Mouse (Mus musculus): ENCODE data around the gene Mansc4. TPM values are rescaled to one million over a fixed set of nuclear protein-coding genes. Genes with fewer than 3 reads are reported as not detected.

The Mansc4 gene
- polyA plus RNA-seq, 1 experiment from 2014 or later, result 0.53 TPM

DNA sequence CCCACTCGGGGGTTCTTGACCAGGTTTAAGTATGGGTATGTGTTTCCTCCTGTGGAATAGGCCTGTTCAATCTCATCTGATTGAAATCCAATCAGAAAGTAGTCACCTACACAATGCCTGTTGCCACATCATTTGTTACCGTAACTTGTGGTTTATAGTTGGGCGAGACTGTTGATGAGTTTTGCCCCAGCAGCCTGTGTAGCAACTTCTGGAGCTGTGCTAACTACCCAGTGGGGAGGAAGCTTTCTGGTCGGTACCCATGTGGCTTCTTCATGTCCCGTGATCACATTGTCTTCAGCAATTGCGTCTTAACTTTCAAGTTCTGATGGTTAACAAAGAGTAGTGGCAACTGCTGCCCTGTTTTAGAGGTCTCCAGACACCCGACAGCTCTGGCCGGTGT is 35.2 kb downstream of the Mansc4 start:
- no peak overlapping the region for H3K4me2 ChIP-seq
- WGBS, result 86% methylated on average over 8 of the region's 8 CpGs
- peaks cover 72% of the 10 kb centered on the region for H3K36me3 ChIP-seq
- ATAC-seq (replicated peaks; ENCODE audit: insufficient number of reproducible peaks, insufficient read depth, low FRiP score, low read depth), result no peak
- H3K9ac ChIP-seq, result no peak overlapping the region
- H3K27ac ChIP-seq, result no peak overlapping the region
- no peak overlapping the region for H3K4me3 ChIP-seq
- H3K4me1 ChIP-seq (replicated peaks), result peaks cover 6% of the 10 kb centered on the region
- H3K9me3 ChIP-seq (replicated peaks), result no peaks in the 10 kb centered on the region
- no peaks in the 10 kb centered on the region for H3K27me3 ChIP-seq

DNA sequence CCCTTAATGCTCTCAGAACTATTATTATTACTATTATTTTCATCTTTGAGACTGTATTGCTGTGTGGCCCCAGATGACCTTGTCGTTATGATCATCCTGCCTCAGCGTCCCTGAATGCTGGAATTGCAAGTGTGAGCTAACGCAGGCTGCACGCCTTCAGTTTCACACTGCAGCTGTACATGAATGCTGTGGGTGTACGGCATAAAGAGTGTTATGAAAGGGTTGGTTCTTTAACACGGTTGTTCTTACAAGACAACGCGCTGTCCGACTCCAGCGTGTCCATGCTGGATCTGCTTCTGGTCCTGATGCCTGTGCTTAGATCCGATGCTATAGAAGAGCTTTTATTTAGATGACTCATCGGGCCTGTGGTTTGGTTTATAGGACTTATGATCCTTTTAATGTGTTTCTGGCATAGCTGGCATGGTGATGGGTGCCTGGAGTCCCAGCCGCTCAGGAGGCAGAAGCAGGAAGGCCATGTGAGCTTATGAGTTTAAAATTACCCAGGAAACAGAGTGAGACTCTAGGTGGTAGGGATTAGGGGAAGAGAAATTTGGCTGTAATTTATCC is 37.5 kb downstream of the Mansc4 start:
- Histone ChIP-seq H3K9ac (no peak overlapping the region), H3K4me2 (no peak overlapping the region), H3K36me3 (peaks cover 68% of the 10 kb centered on the region), H3K9me3 (replicated peaks) (no peaks in the 10 kb centered on the region), H3K4me3 (no peak overlapping the region), H3K27me3 (no peaks in the 10 kb centered on the region), H3K27ac (no peak overlapping the region), H3K4me1 (replicated peaks) (peaks cover 2% of the 10 kb centered on the region; the same call in 1 of the 2 replicates)
- ATAC-seq (replicated peaks; ENCODE audit: insufficient number of reproducible peaks, insufficient read depth, low FRiP score, low read depth), result no peak
- 94% methylated on average over 13 of the region's 13 CpGs for WGBS

GRCm38 (mm10) chr6:147043633-147044032 is 43.2 kb downstream of the Mansc4 start:
- 36% methylated on average over 7 of the region's 7 CpGs for WGBS
- H3K9ac ChIP-seq, result peak overlapping the region; percentile 92
- peak overlapping the region; percentile 91; the same call in 1 of the 2 replicates for H3K27ac ChIP-seq
- peaks cover 15% of the 10 kb centered on the region for H3K4me1 ChIP-seq (replicated peaks)
- peaks cover 25% of the 10 kb centered on the region for H3K36me3 ChIP-seq
- H3K4me2 ChIP-seq, result peak overlapping the region; percentile 69
- no peaks in the 10 kb centered on the region for H3K9me3 ChIP-seq (replicated peaks)
- H3K27me3 ChIP-seq, result no peaks in the 10 kb centered on the region
- peak overlapping the region; percentile 92 for H3K4me3 ChIP-seq
- ATAC-seq (replicated peaks; ENCODE audit: insufficient number of reproducible peaks, insufficient read depth, low FRiP score, low read depth), result no peak

DNA sequence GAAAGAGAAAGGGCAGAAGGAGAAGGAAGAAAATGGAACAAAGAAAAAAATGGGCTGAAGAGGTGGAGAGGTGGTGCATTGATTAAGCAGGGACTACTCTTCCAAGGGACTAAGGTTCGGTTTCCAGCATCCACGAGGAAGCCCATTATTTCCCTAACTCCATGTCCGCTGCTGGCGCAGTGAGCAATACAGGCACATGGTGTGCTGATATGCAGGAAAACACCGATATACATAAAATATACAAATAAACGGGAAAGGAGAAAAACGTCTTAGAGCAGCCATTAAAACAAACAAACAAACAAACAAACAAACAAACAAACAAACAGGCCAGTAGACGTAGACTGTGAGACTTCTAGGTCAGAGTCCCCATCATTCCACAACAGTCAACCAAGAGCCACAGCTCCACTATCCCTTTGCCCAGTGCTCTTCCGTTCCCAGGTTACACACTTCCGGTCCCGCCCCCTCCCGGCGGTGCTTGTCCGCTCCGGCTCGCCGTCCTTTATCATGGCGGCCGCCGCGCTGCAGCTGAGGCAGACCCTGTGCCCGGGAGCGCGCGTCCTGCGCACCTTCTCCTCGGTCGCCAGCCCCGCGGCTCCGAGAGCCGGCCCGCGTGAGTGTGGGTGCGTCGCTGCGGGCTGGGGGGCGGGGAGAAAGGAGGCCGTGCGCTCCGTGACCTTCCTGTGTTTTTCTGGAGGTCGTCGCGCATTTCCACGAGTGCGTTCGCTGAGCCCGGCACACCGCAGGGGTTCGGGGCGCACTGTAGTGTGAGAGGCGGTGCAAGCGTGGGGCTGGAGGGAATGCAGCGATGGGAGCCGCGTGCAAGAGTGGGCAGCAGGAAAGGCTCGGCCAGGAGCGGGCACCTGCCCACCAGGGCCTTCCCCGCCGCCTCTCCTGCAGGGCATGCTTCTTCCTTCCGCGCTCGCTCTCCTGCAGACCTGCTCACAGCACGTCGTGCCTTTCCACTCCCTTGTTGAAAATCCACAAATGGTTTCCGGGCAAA is 44.2 kb downstream of the Mansc4 start, which contains the start of gene Mrps35:
Gene Mrps35 (plus strand): TSS at position 474 of the 1,000 bp plus-strand sequence.
- H3K4me1 ChIP-seq (replicated peaks), result peaks cover 15% of the 10 kb centered on the region
- peak; percentile 97 for ATAC-seq (replicated peaks; ENCODE audit: insufficient number of reproducible peaks, insufficient read depth, low FRiP score, low read depth)
- no peaks in the 10 kb centered on the region for H3K9me3 ChIP-seq (replicated peaks)
- peak within 1 kb of the TSS; percentile 92 for H3K9ac ChIP-seq
- WGBS, result 3% methylated on average over 66 of the region's 66 CpGs
- H3K27ac ChIP-seq, result peak within 1 kb of the TSS; percentile 91
- peak within 1 kb of the TSS; percentile 69 for H3K4me2 ChIP-seq
- H3K4me3 ChIP-seq, result peak within 1 kb of the TSS; percentile 92
- no peaks in the 10 kb centered on the region for H3K27me3 ChIP-seq
- peaks cover 14% of the 10 kb centered on the region for H3K36me3 ChIP-seq

DNA sequence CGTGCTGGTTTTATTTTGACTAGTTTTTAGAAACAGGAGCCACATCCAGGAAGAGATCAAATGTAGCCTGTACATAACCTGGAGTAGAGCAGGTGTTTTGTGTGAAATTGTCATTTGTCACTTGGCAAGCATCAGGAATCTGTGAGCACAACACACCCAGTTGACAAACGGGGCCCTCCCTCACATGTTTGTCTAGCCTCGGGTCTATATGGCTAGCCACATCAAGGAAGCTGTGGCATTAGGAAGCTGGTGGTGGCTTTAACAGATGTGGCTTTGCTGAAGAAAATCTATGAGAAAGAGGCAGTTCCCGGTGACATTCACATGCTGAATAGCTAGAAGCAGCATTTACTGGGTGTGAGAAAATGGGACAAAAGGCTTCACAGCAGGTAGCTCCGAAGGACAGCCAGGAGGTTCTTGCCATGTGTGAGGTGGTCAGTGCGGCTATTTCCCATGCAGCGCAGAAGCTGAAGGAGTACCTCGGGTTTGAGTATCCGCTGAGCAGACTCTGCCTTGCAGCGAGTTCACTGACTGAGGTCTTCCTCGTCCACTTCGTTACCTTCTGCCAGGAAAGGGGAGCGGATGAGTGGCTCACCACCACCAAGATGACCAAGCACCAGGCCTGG is 54.4 kb downstream of the Mansc4 start, which contains the start of gene Rep15:
Gene Rep15 (plus strand): TSS at position 282 of the 623 bp plus-strand sequence.
- 56% methylated on average over 13 of the region's 13 CpGs for WGBS
- H3K9ac ChIP-seq, result no peak within 1 kb of the TSS
- no peak within 1 kb of the TSS for H3K4me3 ChIP-seq
- no peak within 1 kb of the TSS for H3K27ac ChIP-seq
- H3K4me1 ChIP-seq (replicated peaks), result peaks cover 6% of the 10 kb centered on the region
- peaks cover 28% of the 10 kb centered on the region; the same call in 1 of the 2 replicates for H3K36me3 ChIP-seq
- H3K27me3 ChIP-seq, result no peaks in the 10 kb centered on the region
- no peaks in the 10 kb centered on the region for H3K9me3 ChIP-seq (replicated peaks)
- no peak for ATAC-seq (replicated peaks; ENCODE audit: insufficient number of reproducible peaks, insufficient read depth, low FRiP score, low read depth)
- H3K4me2 ChIP-seq, result no peak within 1 kb of the TSS

DNA sequence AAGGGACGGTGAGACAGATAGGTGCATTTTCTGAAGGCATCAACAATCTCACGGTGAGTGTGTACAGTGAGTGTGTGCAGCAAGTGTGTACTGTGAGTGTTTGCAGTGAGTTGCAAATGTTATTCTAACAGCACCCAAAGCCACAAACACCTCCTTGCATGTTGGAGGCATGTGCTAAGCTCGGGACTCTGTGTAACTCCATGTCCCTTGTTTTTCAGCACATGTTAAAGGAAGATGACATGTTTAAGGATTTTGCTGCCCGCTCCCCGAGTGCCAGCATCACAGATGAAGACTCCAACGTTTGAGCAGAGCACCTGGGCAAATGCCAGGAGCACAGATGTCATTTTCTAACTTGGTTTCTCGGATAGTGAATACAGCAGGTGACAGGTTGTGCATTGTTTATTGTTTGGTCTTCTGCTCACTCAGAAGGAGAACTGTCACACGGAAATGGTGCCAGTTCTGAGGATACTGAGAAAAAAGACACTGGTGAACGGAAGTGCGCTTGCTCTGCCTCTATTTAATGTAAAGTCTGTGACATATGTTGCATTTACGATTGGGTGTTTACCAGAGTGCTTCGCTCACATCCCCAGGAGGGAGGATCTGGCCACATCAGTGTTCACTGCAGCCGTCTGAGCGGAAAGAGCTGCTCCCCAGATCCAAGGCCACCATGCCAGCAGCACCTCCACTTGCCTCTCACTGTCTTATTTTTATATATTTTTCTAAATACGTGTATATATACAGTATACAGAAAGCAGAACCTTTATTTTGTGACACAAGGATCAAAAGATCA is 56.5 kb downstream of the Mansc4 start:
- Histone ChIP-seq H3K27ac (no peak overlapping the region), H3K9me3 (replicated peaks) (no peaks in the 10 kb centered on the region), H3K4me2 (no peak overlapping the region), H3K27me3 (no peaks in the 10 kb centered on the region), H3K36me3 (peaks cover 49% of the 10 kb centered on the region), H3K9ac (no peak overlapping the region), H3K4me1 (replicated peaks) (peaks cover 6% of the 10 kb centered on the region), H3K4me3 (no peak overlapping the region)
- no peak for ATAC-seq (replicated peaks; ENCODE audit: insufficient number of reproducible peaks, insufficient read depth, low FRiP score, low read depth)
- WGBS, result 82% methylated on average over 15 of the region's 15 CpGs

DNA sequence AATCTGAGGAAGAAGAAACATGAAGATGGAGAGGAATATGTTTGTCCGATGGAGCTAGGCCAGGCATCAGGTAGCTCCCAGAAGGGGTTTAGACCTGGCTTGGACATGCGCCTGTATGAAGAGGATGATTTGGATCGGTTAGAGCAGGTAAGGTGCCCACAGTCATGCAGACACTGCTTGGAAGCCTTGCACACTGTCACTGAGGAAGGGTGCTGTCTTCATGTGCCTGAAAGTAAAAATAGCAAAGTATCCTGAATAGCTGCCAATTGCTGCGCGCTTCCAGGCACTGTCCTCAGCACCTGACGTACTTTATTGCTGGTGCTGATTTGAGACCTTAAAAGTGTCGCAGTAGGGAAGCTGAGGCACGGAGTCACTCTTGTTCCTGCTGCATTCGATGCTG is 57.2 kb downstream of the Mansc4 start:
- WGBS, result 65% methylated on average over 9 of the region's 9 CpGs
- no peak for ATAC-seq (replicated peaks; ENCODE audit: insufficient number of reproducible peaks, insufficient read depth, low FRiP score, low read depth)
- no peak overlapping the region for H3K27ac ChIP-seq
- no peak overlapping the region for H3K9ac ChIP-seq
- peaks cover 49% of the 10 kb centered on the region for H3K36me3 ChIP-seq
- no peak overlapping the region for H3K4me2 ChIP-seq
- H3K4me1 ChIP-seq (replicated peaks), result peaks cover 6% of the 10 kb centered on the region
- no peaks in the 10 kb centered on the region for H3K9me3 ChIP-seq (replicated peaks)
- H3K27me3 ChIP-seq, result no peaks in the 10 kb centered on the region
- H3K4me3 ChIP-seq, result no peak overlapping the region

DNA sequence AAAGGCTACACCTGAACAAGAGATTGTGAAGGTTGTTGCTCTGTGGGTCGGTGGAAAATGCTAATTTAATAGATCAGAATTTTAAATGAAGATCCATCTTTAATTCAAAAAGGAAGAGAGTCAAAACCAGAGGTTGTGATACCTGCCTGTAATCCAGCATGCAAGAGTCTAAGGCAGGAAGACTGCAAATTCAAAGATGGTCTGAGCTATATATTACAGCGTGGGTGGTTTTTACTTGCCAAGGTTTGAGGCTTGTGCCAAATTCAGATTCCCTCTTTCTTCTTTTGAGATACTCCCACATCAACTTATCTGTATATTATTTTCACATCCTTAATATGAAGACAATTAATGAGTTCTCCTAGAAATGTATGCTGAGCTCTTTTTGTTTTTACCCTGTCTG is 58.4 kb downstream of the Mansc4 start:
- WGBS, result 87% methylated on average over 2 of the region's 2 CpGs
- Histone ChIP-seq H3K9me3 (replicated peaks) (no peaks in the 10 kb centered on the region), H3K36me3 (peaks cover 51% of the 10 kb centered on the region), H3K9ac (no peak overlapping the region), H3K27ac (no peak overlapping the region), H3K4me2 (no peak overlapping the region), H3K4me3 (no peak overlapping the region), H3K4me1 (replicated peaks) (peaks cover 6% of the 10 kb centered on the region), H3K27me3 (no peaks in the 10 kb centered on the region)
- ATAC-seq (replicated peaks; ENCODE audit: insufficient number of reproducible peaks, insufficient read depth, low FRiP score, low read depth), result no peak
